Mouse (Mus musculus): Measurements from ENCODE around the gene Slfn5. TPM values are rescaled to one million over a fixed set of nuclear protein-coding genes. Genes with fewer than 3 reads are reported as not detected.

Gene Slfn5
- 0.26 and 1.1 TPM in 2 replicates for polyA plus RNA-seq (2012)

DNA sequence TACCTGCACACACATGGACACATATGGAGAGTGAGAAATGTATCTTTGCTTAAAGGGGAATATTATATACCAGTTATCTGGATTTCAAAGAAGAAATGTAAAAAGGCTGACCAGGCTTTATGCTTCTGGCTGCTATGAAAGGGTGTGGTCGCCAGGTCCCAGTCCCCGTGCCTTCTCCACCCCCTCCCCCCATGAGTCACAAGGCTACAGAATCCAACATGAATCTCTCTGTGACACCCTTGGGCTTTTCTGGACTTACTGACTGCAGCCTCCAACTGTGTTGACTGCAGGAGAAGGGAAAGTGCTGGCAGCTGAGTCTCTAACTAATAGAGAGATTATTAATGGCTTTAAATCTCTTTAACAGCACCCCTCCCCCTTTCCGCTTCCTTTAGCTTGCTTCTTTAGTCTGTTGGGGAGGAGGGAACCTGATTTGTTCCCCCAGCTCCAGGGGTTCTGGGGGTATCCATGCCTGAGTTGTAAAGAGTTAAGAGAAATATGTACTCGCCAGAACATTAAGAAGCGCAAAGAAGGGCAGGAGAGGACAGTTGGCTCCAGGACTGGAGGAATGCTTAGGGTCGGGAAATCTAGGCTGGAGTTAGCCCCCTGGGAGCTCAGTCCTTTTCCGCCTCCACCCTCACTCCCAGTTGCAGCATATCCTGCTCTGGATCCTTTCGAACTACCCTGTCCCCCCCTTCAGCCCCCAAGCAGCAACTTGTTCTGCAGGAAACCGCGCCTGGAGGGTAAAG, at the start of gene Slfn5:
Gene Slfn5, plus strand, starts transcription at position 614 of the 746 bp plus-strand sequence.

DNA sequence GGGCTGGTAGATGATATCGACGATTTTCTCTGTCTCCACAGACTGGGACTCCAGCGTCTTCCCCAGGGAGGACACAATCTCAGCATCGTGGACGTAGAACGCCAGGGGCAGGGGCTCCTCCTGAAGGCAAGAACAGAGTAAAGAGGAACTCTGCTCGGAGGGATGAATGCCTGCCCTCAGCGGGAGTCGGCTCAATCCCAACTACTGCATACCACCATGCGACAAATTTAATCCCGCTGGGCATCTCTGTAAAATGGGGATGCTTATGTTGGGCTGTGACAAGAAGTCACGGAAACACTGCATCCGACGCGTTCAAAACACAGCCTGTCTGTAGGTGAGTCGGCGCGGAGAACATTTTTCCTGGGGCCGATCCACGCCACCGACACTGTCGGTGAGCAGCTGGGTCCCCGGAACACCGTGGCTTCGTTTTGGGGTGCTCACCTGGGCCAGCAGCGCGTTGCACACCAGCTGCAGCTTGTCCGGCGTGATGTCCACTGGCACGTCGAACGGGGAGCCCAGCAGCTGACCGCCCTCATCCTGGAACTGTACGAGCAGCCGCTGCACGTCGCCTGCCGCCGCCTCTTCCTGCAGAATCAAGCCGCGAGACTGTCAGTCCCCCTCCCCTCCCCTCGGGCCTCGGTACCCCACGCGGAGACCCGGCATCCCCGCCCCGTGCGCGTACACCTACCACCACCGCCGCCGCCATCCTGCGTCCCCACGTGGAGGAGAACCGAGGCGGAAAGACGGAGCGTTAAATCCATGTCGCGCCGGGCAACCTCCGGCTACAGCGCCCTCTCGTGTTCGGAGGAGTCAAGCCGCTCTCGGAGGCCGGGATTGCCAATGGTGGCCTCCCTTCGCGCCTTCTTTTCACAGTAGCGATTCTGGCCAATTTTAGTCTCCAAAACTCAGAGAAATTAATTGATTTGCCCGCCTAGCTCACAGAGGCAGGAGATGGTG, 43.2 kb upstream of the Slfn5 start, which contains the start of gene Nle1:
Gene Nle1, minus strand, starts transcription at position 761 of the 957 bp plus-strand sequence.

DNA sequence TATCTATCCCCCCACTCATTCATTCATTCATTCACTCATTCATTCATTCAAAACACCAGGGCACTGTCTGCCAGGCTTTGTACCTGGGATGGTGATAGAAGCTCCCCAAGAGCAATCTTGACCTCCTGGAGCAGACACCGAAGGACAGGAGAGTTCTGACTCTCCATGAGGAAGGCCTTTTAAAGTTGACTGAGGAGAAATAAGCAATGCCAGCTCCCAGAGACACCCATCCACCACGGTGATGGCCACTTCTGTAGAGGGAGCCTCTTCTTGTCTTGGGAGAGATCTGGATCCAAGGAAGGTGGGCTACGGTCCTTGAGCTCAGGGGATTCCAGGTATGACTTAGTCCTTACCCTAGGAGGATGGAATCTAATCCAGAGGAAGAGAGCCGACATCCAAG, 40.9 kb upstream of the Slfn5 start, which contains the start of gene Unc45b:
Gene Unc45b, plus strand, starts transcription at position 301 of the 400 bp plus-strand sequence.

DNA sequence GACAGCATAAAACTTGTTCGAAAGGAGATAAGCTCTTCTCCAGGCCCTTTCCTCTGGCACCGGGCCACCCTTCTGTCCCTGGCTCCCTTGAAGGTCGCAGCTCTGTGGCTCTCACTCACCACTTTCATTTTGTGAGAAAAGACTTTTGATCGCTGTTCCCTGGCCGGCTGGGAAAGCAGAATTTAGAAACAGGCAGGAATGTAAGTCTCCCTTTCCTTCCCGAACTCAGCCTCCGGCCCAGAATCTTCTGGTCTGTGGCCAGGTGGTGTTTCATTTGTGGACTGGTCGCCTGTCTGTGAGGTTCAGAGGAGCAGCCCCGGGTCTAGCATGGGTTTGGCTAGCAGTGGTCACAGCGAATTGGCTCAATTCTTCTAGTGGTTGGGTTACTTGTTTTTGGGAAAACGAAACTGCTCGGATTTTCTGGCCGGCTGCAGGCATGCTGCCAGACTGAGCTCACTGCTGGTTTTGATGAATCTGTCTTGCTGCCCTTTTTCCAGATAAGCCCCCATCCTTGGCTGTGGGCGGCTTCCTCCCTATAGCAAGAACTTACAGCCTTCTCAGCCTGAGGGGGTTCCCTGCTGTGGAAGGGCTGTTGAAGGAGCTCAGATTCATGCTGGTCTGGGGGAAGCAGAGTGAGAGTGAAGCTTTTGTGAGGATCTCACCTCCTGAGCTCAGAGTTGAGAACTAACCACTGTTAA, 40.5 kb downstream of the Slfn5 start, which contains the start of gene Slfn9:
Gene Slfn9, minus strand, starts transcription at position 362 of the 698 bp plus-strand sequence.

Other genes starting within 250 kb of the Slfn5 start
- 0.19 TPM in 1 of 2 replicates, not detected in the other for gene Cct6b, start 187.0 kb upstream of the Slfn5 start, polyA plus RNA-seq (2012)
- gene Zfp830, start 187.0 kb upstream of the Slfn5 start, polyA plus RNA-seq (2012) = 22.5 and 27.1 TPM in 2 replicates
- 38.9 and 42.0 TPM in 2 replicates for gene Lig3, start 170.2 kb upstream of the Slfn5 start, polyA plus RNA-seq (2012)
- gene Rffl, start 80.1 kb upstream of the Slfn5 start, polyA plus RNA-seq (2012) = 12.7 and 16.5 TPM in 2 replicates
- gene Rad51d, start 60.7 kb upstream of the Slfn5 start, polyA plus RNA-seq (2012) = 13.9 and 15.7 TPM in 2 replicates
- gene Fndc8, start 59.2 kb upstream of the Slfn5 start, polyA plus RNA-seq (2012) = not detected in 2 replicates
- 58.8 and 65.9 TPM in 2 replicates for gene Nle1, start 42.9 kb upstream of the Slfn5 start, polyA plus RNA-seq (2012)
- 0.07 and 0.08 TPM in 2 replicates for gene Unc45b, start 40.8 kb upstream of the Slfn5 start, polyA plus RNA-seq (2012)
- gene Slfn9, start 40.5 kb downstream of the Slfn5 start, polyA plus RNA-seq (2012) = 4.4 and 5.7 TPM in 2 replicates
- 1.2 and 2.0 TPM in 2 replicates for gene Slfn8, start 69.5 kb downstream of the Slfn5 start, polyA plus RNA-seq (2012)
- 2.8 and 5.3 TPM in 2 replicates for gene Slfn2, start 113.8 kb downstream of the Slfn5 start, polyA plus RNA-seq (2012)
- gene Slfn1, start 165.5 kb downstream of the Slfn5 start, polyA plus RNA-seq (2012) = 0.15 and 0.57 TPM in 2 replicates
- gene Slfn4, start 223.8 kb downstream of the Slfn5 start, polyA plus RNA-seq (2012) = 0.51 and 0.84 TPM in 2 replicates
- gene Slfn3, start 240.0 kb downstream of the Slfn5 start, polyA plus RNA-seq (2012) = 0.42 and 0.65 TPM in 2 replicates

All from megakaryocyte-erythroid progenitor cell, adult 5 weeks (primary cell).